Mouse (Mus musculus): ENCODE data around the gene Tnnc1. TPM values are rescaled to one million over a fixed set of nuclear protein-coding genes. Genes with fewer than 3 reads are reported as not detected.

Gene Tnnc1
- polyA plus RNA-seq, 1 experiment = not detected

- TF ChIP-seq CTCF (IDR thresholded peaks at IDR 0.05; ENCODE audit: insufficient read depth, low read depth, low read length) = no peak
- TF ChIP-seq POLR2A (IDR thresholded peaks at IDR 0.05; ENCODE audit: insufficient read depth, low read depth, low read length) = no peak
- H3K27ac ChIP-seq (ENCODE audit: insufficient read depth, low read depth, low read length) = peak overlapping the region; percentile 8; the same call in 1 of the 2 replicates
- peaks cover 19% of the 10 kb centered on the region for H3K4me1 ChIP-seq (ENCODE audit: control insufficient read depth, insufficient read depth, low read length)
- H3K4me3 ChIP-seq (ENCODE audit: insufficient read depth, low read depth, low read length) = peak overlapping the region; percentile 98
- 9% methylated on average over 8 of the region's 8 CpGs for WGBS
Measured at GRCm38 (mm10) chr14:31205244-31205561, 2.9 kb upstream of the Tnnc1 start.

- no peak for TF ChIP-seq CTCF (IDR thresholded peaks at IDR 0.05; ENCODE audit: insufficient read depth, low read depth, low read length)
- TF ChIP-seq POLR2A (IDR thresholded peaks at IDR 0.05; ENCODE audit: insufficient read depth, low read depth, low read length) = no peak
- H3K4me3 ChIP-seq (ENCODE audit: insufficient read depth, low read depth, low read length) = peak overlapping the region; percentile 98
- WGBS = under 1% methylated on average over 39 of the region's 39 CpGs
- H3K27ac ChIP-seq (ENCODE audit: insufficient read depth, low read depth, low read length) = peak overlapping the region; percentile 91
- H3K4me1 ChIP-seq (ENCODE audit: control insufficient read depth, insufficient read depth, low read length) = peaks cover 16% of the 10 kb centered on the region
Measured at GRCm38 (mm10) chr14:31205562-31206467, 2.3 kb upstream of the Tnnc1 start.

GRCm38 (mm10) chr14:31206472-31206981 lies 1.6 kb upstream of the Tnnc1 start:
- peak overlapping the region; percentile 94 for H3K27ac ChIP-seq (ENCODE audit: insufficient read depth, low read depth, low read length)
- H3K4me1 ChIP-seq (ENCODE audit: control insufficient read depth, insufficient read depth, low read length) = peaks cover 14% of the 10 kb centered on the region
- TF ChIP-seq POLR2A (IDR thresholded peaks at IDR 0.05; ENCODE audit: insufficient read depth, low read depth, low read length) = peak; percentile 79
- TF ChIP-seq CTCF (IDR thresholded peaks at IDR 0.05; ENCODE audit: insufficient read depth, low read depth, low read length) = no peak
- under 1% methylated on average over 46 of the region's 48 CpGs for WGBS
- peak overlapping the region; percentile 98 for H3K4me3 ChIP-seq (ENCODE audit: insufficient read depth, low read depth, low read length)

GRCm38 (mm10) chr14:31207070-31207830 lies 862 bp upstream of the Tnnc1 start:
- WGBS = 69% methylated on average over 13 of the region's 13 CpGs
- peak overlapping the region; percentile 98 for H3K4me3 ChIP-seq (ENCODE audit: insufficient read depth, low read depth, low read length)
- H3K4me1 ChIP-seq (ENCODE audit: control insufficient read depth, insufficient read depth, low read length) = peaks cover 14% of the 10 kb centered on the region
- H3K27ac ChIP-seq (ENCODE audit: insufficient read depth, low read depth, low read length) = peak overlapping the region; percentile 94
- TF ChIP-seq CTCF (IDR thresholded peaks at IDR 0.05; ENCODE audit: insufficient read depth, low read depth, low read length) = no peak
- no peak for TF ChIP-seq POLR2A (IDR thresholded peaks at IDR 0.05; ENCODE audit: insufficient read depth, low read depth, low read length)

GRCm38 (mm10) chr14:31209133-31209557 lies 1.0 kb downstream of the Tnnc1 start:
- TF ChIP-seq POLR2A (IDR thresholded peaks at IDR 0.05; ENCODE audit: insufficient read depth, low read depth, low read length) (no peak), CTCF (IDR thresholded peaks at IDR 0.05; ENCODE audit: insufficient read depth, low read depth, low read length) (no peak)
- WGBS = 82% methylated on average over 4 of the region's 4 CpGs
- Histone ChIP-seq H3K27ac (ENCODE audit: insufficient read depth, low read depth, low read length) (no peak overlapping the region), H3K4me3 (ENCODE audit: insufficient read depth, low read depth, low read length) (no peak overlapping the region), H3K4me1 (ENCODE audit: control insufficient read depth, insufficient read depth, low read length) (peaks cover 14% of the 10 kb centered on the region)

- TF ChIP-seq CTCF (IDR thresholded peaks at IDR 0.05; ENCODE audit: insufficient read depth, low read depth, low read length) = no peak
- no peak for TF ChIP-seq POLR2A (IDR thresholded peaks at IDR 0.05; ENCODE audit: insufficient read depth, low read depth, low read length)
- Histone ChIP-seq H3K4me1 (ENCODE audit: control insufficient read depth, insufficient read depth, low read length) (peaks cover 10% of the 10 kb centered on the region), H3K27ac (ENCODE audit: insufficient read depth, low read depth, low read length) (no peak overlapping the region), H3K4me3 (ENCODE audit: insufficient read depth, low read depth, low read length) (no peak overlapping the region)
- 93% methylated on average over 6 of the region's 6 CpGs for WGBS
Measured at GRCm38 (mm10) chr14:31211854-31212253, 3.7 kb downstream of the Tnnc1 start.

- Histone ChIP-seq H3K4me3 (ENCODE audit: insufficient read depth, low read depth, low read length) (no peak overlapping the region), H3K27ac (ENCODE audit: insufficient read depth, low read depth, low read length) (no peak overlapping the region), H3K4me1 (ENCODE audit: control insufficient read depth, insufficient read depth, low read length) (peaks cover 5% of the 10 kb centered on the region)
- 88% methylated on average over 3 of the region's 3 CpGs for WGBS
- no peak for TF ChIP-seq POLR2A (IDR thresholded peaks at IDR 0.05; ENCODE audit: insufficient read depth, low read depth, low read length)
- TF ChIP-seq CTCF (IDR thresholded peaks at IDR 0.05; ENCODE audit: insufficient read depth, low read depth, low read length) = no peak
Measured at GRCm38 (mm10) chr14:31212499-31212898, 4.4 kb downstream of the Tnnc1 start.

- 78% methylated on average over 8 of the region's 8 CpGs for WGBS
- Histone ChIP-seq H3K4me3 (ENCODE audit: insufficient read depth, low read depth, low read length) (no peak overlapping the region), H3K4me1 (ENCODE audit: control insufficient read depth, insufficient read depth, low read length) (peaks cover 9% of the 10 kb centered on the region), H3K27ac (ENCODE audit: insufficient read depth, low read depth, low read length) (no peak overlapping the region)
- TF ChIP-seq POLR2A (IDR thresholded peaks at IDR 0.05; ENCODE audit: insufficient read depth, low read depth, low read length) (no peak), CTCF (IDR thresholded peaks at IDR 0.05; ENCODE audit: insufficient read depth, low read depth, low read length) (no peak)
Measured at GRCm38 (mm10) chr14:31213868-31214267, 5.8 kb downstream of the Tnnc1 start.

GRCm38 (mm10) chr14:31214684-31215083 lies 6.6 kb downstream of the Tnnc1 start:
- no peak overlapping the region for H3K4me3 ChIP-seq (ENCODE audit: insufficient read depth, low read depth, low read length)
- no peak overlapping the region for H3K27ac ChIP-seq (ENCODE audit: insufficient read depth, low read depth, low read length)
- peaks cover 9% of the 10 kb centered on the region for H3K4me1 ChIP-seq (ENCODE audit: control insufficient read depth, insufficient read depth, low read length)
- WGBS = 97% methylated on average over 3 of the region's 3 CpGs
- TF ChIP-seq CTCF (IDR thresholded peaks at IDR 0.05; ENCODE audit: insufficient read depth, low read depth, low read length) (no peak), POLR2A (IDR thresholded peaks at IDR 0.05; ENCODE audit: insufficient read depth, low read depth, low read length) (no peak)

Data from olfactory bulb, adult 2 months (tissue).